Mouse (Mus musculus): ENCODE measurements around the gene Tmem175. TPM values are rescaled to one million over a fixed set of nuclear protein-coding genes. Genes with fewer than 3 reads are reported as not detected.

Tmem175 gene
- polyA plus RNA-seq, 1 experiment from 2014 or later = 27.2 TPM

DNA sequence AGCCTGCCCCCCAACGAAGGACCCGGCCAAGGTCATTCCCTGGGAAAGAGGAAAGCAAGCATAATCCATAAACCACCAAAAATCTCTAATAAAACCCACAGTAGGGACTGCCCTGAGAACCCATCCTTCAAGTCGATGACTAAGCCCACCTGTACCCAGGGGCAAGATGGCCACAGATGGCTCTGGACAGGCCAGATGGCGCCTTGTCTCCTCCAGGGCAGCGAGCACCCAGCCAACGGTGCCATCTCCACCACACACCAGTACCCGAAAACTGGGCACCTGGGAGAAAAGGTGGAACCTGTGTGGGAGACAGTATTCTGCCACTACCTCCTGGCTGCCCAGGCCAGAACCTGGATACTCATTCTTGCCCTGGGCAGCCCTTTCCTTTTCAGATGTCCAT is 20.8 kb downstream of the Tmem175 start:
- H3K4me1 ChIP-seq (replicated peaks; ENCODE audit: control insufficient read depth, insufficient read depth, low read length) = no peaks in the 10 kb centered on the region
- H3K9ac ChIP-seq = no peak overlapping the region
- ATAC-seq (ENCODE audit: low FRiP score) (no peak), DNase-seq (ENCODE audit: low spot score) (no peak)
- H3K4me3 ChIP-seq (replicated peaks; ENCODE audit: low read length) = no peak overlapping the region
- H3K27ac ChIP-seq = no peak overlapping the region
- WGBS = 94% methylated on average over 7 of the region's 7 CpGs
- H3K9me3 ChIP-seq (ENCODE audit: control insufficient read depth, low read length) = no peaks in the 10 kb centered on the region
- no peaks in the 10 kb centered on the region for H3K27me3 ChIP-seq (ENCODE audit: control insufficient read depth, insufficient read depth, low read length)
- H3K4me2 ChIP-seq (replicated peaks) = no peak overlapping the region
- peaks cover 94% of the 10 kb centered on the region for H3K36me3 ChIP-seq (replicated peaks; ENCODE audit: control insufficient read depth, insufficient read depth)

GRCm38 (mm10) chr5:108651136-108651720 is 21.7 kb downstream of the Tmem175 start:
- no peak for DNase-seq (ENCODE audit: low spot score)
- H3K4me2 ChIP-seq (replicated peaks) = no peak overlapping the region
- no peak overlapping the region for H3K4me3 ChIP-seq (replicated peaks; ENCODE audit: low read length)
- H3K27ac ChIP-seq = no peak overlapping the region
- peaks cover 95% of the 10 kb centered on the region for H3K36me3 ChIP-seq (replicated peaks; ENCODE audit: control insufficient read depth, insufficient read depth)
- H3K9me3 ChIP-seq (ENCODE audit: control insufficient read depth, low read length) = no peaks in the 10 kb centered on the region
- WGBS = 83% methylated on average over 5 of the region's 5 CpGs
- H3K4me1 ChIP-seq (replicated peaks; ENCODE audit: control insufficient read depth, insufficient read depth, low read length) = no peaks in the 10 kb centered on the region
- H3K9ac ChIP-seq = no peak overlapping the region
- ATAC-seq (ENCODE audit: low FRiP score) = no peak
- H3K27me3 ChIP-seq (ENCODE audit: control insufficient read depth, insufficient read depth, low read length) = no peaks in the 10 kb centered on the region

DNA sequence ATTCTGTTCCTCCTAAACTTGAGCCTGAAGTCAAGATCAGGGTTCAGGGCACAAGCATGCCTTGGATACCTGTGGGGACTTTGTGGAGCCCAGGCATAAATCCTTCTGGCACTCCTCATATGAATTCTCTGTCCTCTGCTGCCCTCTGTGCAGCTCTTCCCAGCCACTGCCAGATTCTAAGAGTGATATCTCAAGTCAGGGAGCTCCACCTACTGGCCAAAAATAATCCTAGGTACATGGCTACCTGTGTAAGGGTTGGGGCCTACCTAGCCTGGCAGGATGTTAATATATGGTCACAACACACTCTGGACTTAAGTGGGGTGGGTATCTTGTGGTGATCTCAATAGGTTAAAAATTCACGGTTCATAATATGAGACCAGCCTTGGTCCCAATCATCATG is 22.3 kb downstream of the Tmem175 start:
- Histone ChIP-seq H3K9me3 (ENCODE audit: control insufficient read depth, low read length) (no peaks in the 10 kb centered on the region), H3K4me3 (replicated peaks; ENCODE audit: low read length) (no peak overlapping the region), H3K9ac (no peak overlapping the region), H3K4me1 (replicated peaks; ENCODE audit: control insufficient read depth, insufficient read depth, low read length) (no peaks in the 10 kb centered on the region), H3K4me2 (replicated peaks) (no peak overlapping the region), H3K27me3 (ENCODE audit: control insufficient read depth, insufficient read depth, low read length) (no peaks in the 10 kb centered on the region), H3K36me3 (replicated peaks; ENCODE audit: control insufficient read depth, insufficient read depth) (peaks cover 98% of the 10 kb centered on the region), H3K27ac (no peak overlapping the region)
- DNase-seq (ENCODE audit: low spot score) (peak; percentile 73), ATAC-seq (ENCODE audit: low FRiP score) (peak; percentile 32; the same call in 1 of the 2 replicates)
- 63% methylated on average over 1 of the region's 1 CpGs for WGBS

GRCm38 (mm10) chr5:108653341-108653740 is 23.8 kb downstream of the Tmem175 start:
- no peak overlapping the region for H3K9ac ChIP-seq
- DNase-seq (ENCODE audit: low spot score) (no peak), ATAC-seq (ENCODE audit: low FRiP score) (no peak)
- H3K27ac ChIP-seq = no peak overlapping the region
- no peaks in the 10 kb centered on the region for H3K27me3 ChIP-seq (ENCODE audit: control insufficient read depth, insufficient read depth, low read length)
- no peaks in the 10 kb centered on the region for H3K9me3 ChIP-seq (ENCODE audit: control insufficient read depth, low read length)
- H3K4me3 ChIP-seq (replicated peaks; ENCODE audit: low read length) = no peak overlapping the region
- peaks cover 97% of the 10 kb centered on the region for H3K36me3 ChIP-seq (replicated peaks; ENCODE audit: control insufficient read depth, insufficient read depth)
- H3K4me2 ChIP-seq (replicated peaks) = no peak overlapping the region
- WGBS = 92% methylated on average over 6 of the region's 6 CpGs
- H3K4me1 ChIP-seq (replicated peaks; ENCODE audit: control insufficient read depth, insufficient read depth, low read length) = no peaks in the 10 kb centered on the region

- Histone ChIP-seq H3K4me1 (replicated peaks; ENCODE audit: control insufficient read depth, insufficient read depth, low read length) (peaks cover 11% of the 10 kb centered on the region), H3K9ac (no peak overlapping the region), H3K4me2 (replicated peaks) (no peak overlapping the region), H3K4me3 (replicated peaks; ENCODE audit: low read length) (no peak overlapping the region), H3K27ac (no peak overlapping the region), H3K9me3 (ENCODE audit: control insufficient read depth, low read length) (no peaks in the 10 kb centered on the region), H3K27me3 (ENCODE audit: control insufficient read depth, insufficient read depth, low read length) (no peaks in the 10 kb centered on the region), H3K36me3 (replicated peaks; ENCODE audit: control insufficient read depth, insufficient read depth) (peaks cover 85% of the 10 kb centered on the region)
- 94% methylated on average over 10 of the region's 10 CpGs for WGBS
- no peak for ATAC-seq (ENCODE audit: low FRiP score)
- DNase-seq (ENCODE audit: low spot score) = no peak
Measured at GRCm38 (mm10) chr5:108654444-108654990, 24.9 kb downstream of the Tmem175 start.

DNA sequence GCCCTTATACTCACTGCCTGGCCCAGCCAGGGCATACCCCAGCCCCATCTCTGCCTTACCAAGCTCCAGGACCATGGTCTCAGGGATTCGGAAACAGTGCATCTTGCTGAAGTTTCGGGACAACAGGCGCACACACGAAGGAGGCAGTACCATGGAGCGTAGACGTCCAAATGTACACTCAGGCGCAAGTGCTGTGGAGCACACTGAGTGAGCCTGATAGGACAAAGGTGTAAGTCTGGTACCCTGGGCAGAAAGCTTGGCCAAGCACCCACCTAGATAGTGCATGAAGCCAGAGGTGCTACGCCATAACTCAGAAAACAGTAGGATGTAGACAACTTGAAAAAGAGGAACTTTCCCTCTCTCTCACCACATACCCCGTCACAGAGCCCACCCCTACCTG is 25.8 kb downstream of the Tmem175 start:
- ATAC-seq (ENCODE audit: low FRiP score) (no peak), DNase-seq (ENCODE audit: low spot score) (no peak)
- WGBS = 96% methylated on average over 9 of the region's 9 CpGs
- no peaks in the 10 kb centered on the region for H3K9me3 ChIP-seq (ENCODE audit: control insufficient read depth, low read length)
- no peaks in the 10 kb centered on the region for H3K27me3 ChIP-seq (ENCODE audit: control insufficient read depth, insufficient read depth, low read length)
- no peak overlapping the region for H3K4me2 ChIP-seq (replicated peaks)
- no peak overlapping the region for H3K4me3 ChIP-seq (replicated peaks; ENCODE audit: low read length)
- H3K4me1 ChIP-seq (replicated peaks; ENCODE audit: control insufficient read depth, insufficient read depth, low read length) = peaks cover 15% of the 10 kb centered on the region
- no peak overlapping the region for H3K27ac ChIP-seq
- H3K9ac ChIP-seq = no peak overlapping the region
- H3K36me3 ChIP-seq (replicated peaks; ENCODE audit: control insufficient read depth, insufficient read depth) = peaks cover 76% of the 10 kb centered on the region

GRCm38 (mm10) chr5:108655891-108656650 is 26.5 kb downstream of the Tmem175 start:
- no peaks in the 10 kb centered on the region for H3K9me3 ChIP-seq (ENCODE audit: control insufficient read depth, low read length)
- H3K27me3 ChIP-seq (ENCODE audit: control insufficient read depth, insufficient read depth, low read length) = no peaks in the 10 kb centered on the region
- no peak overlapping the region for H3K27ac ChIP-seq
- no peak overlapping the region for H3K4me2 ChIP-seq (replicated peaks)
- no peak overlapping the region for H3K4me3 ChIP-seq (replicated peaks; ENCODE audit: low read length)
- DNase-seq (ENCODE audit: low spot score) (no peak), ATAC-seq (ENCODE audit: low FRiP score) (no peak)
- no peak overlapping the region for H3K9ac ChIP-seq
- H3K36me3 ChIP-seq (replicated peaks; ENCODE audit: control insufficient read depth, insufficient read depth) = peaks cover 69% of the 10 kb centered on the region
- peaks cover 15% of the 10 kb centered on the region for H3K4me1 ChIP-seq (replicated peaks; ENCODE audit: control insufficient read depth, insufficient read depth, low read length)
- 94% methylated on average over 15 of the region's 15 CpGs for WGBS

GRCm38 (mm10) chr5:108657406-108657805 is 27.8 kb downstream of the Tmem175 start:
- no peak for ATAC-seq (ENCODE audit: low FRiP score)
- Histone ChIP-seq H3K27me3 (ENCODE audit: control insufficient read depth, insufficient read depth, low read length) (no peaks in the 10 kb centered on the region), H3K4me2 (replicated peaks) (no peak overlapping the region), H3K27ac (no peak overlapping the region), H3K9ac (no peak overlapping the region), H3K4me3 (replicated peaks; ENCODE audit: low read length) (no peak overlapping the region), H3K9me3 (ENCODE audit: control insufficient read depth, low read length) (no peaks in the 10 kb centered on the region), H3K4me1 (replicated peaks; ENCODE audit: control insufficient read depth, insufficient read depth, low read length) (peaks cover 15% of the 10 kb centered on the region), H3K36me3 (replicated peaks; ENCODE audit: control insufficient read depth, insufficient read depth) (peaks cover 57% of the 10 kb centered on the region)
- DNase-seq (ENCODE audit: low spot score) = no peak
- WGBS = 78% methylated on average over 5 of the region's 5 CpGs

GRCm38 (mm10) chr5:108658611-108659010 is 29.0 kb downstream of the Tmem175 start:
- DNase-seq (ENCODE audit: low spot score) (no peak), ATAC-seq (ENCODE audit: low FRiP score) (no peak)
- no peak overlapping the region for H3K27ac ChIP-seq
- no peak overlapping the region; the same call in 1 of the 2 replicates for H3K4me2 ChIP-seq (replicated peaks)
- H3K9me3 ChIP-seq (ENCODE audit: control insufficient read depth, low read length) = no peaks in the 10 kb centered on the region
- no peaks in the 10 kb centered on the region for H3K27me3 ChIP-seq (ENCODE audit: control insufficient read depth, insufficient read depth, low read length)
- H3K9ac ChIP-seq = peak overlapping the region; percentile 88; the same call in 1 of the 2 replicates
- no peak overlapping the region for H3K4me3 ChIP-seq (replicated peaks; ENCODE audit: low read length)
- H3K4me1 ChIP-seq (replicated peaks; ENCODE audit: control insufficient read depth, insufficient read depth, low read length) = peaks cover 15% of the 10 kb centered on the region
- H3K36me3 ChIP-seq (replicated peaks; ENCODE audit: control insufficient read depth, insufficient read depth) = peaks cover 46% of the 10 kb centered on the region
- 90% methylated on average over 1 of the region's 1 CpGs for WGBS

Data from hindbrain, embryonic 14.5 days (tissue).